Mouse (Mus musculus): Measurements from ENCODE around the gene Alyref. TPM values are rescaled to one million over a fixed set of nuclear protein-coding genes. Genes with fewer than 3 reads are reported as not detected.

The Alyref gene
- polyA plus RNA-seq, 1 experiment from 2014 or later, result 352 TPM

- no peaks in the 10 kb centered on the region for H3K27me3 ChIP-seq (replicated peaks; ENCODE audit: control insufficient read depth, insufficient read depth, low read length)
- H3K27ac ChIP-seq (ENCODE audit: low read depth, low read length), result no peak overlapping the region
- WGBS, result 83% methylated on average over 22 of the region's 22 CpGs
- no peak for DNase-seq (ENCODE audit: low spot score)
- no peak overlapping the region for H3K4me2 ChIP-seq (ENCODE audit: low read length)
- no peak for ATAC-seq
- H3K4me1 ChIP-seq (ENCODE audit: control insufficient read depth, insufficient read depth, low read length), result peaks cover 23% of the 10 kb centered on the region
- no peak overlapping the region for H3K4me3 ChIP-seq (ENCODE audit: low read depth, low read length)
- H3K9me3 ChIP-seq (replicated peaks; ENCODE audit: control insufficient read depth, low read length), result no peaks in the 10 kb centered on the region
- no peak overlapping the region for H3K9ac ChIP-seq (ENCODE audit: low read length)
- peaks cover 36% of the 10 kb centered on the region for H3K36me3 ChIP-seq (ENCODE audit: control insufficient read depth, insufficient read depth, low read length)
Measured at GRCm38 (mm10) chr11:120627468-120628300, 29.5 kb upstream of the Alyref start.

- H3K9me3 ChIP-seq (replicated peaks; ENCODE audit: control insufficient read depth, low read length), result no peaks in the 10 kb centered on the region
Measured at GRCm38 (mm10) chr11:120626785-120627467, 28.8 kb upstream of the Alyref start.

GRCm38 (mm10) chr11:120625152-120625775 lies 27.1 kb upstream of the Alyref start, which contains the start of gene Sirt7:
Gene Sirt7 (minus strand): TSS chr11:120625240.
- ATAC-seq (peak; percentile 21; the same call in 1 of the 2 replicates), DNase-seq (ENCODE audit: low spot score) (no peak)
- peak within 1 kb of the TSS; percentile 95 for H3K4me2 ChIP-seq (ENCODE audit: low read length)
- no peaks in the 10 kb centered on the region for H3K9me3 ChIP-seq (replicated peaks; ENCODE audit: control insufficient read depth, low read length)
- peak within 1 kb of the TSS; percentile 80 for H3K27ac ChIP-seq (ENCODE audit: low read depth, low read length)
- H3K4me3 ChIP-seq (ENCODE audit: low read depth, low read length), result peak within 1 kb of the TSS; percentile 98
- H3K36me3 ChIP-seq (ENCODE audit: control insufficient read depth, insufficient read depth, low read length), result peaks cover 59% of the 10 kb centered on the region
- H3K27me3 ChIP-seq (replicated peaks; ENCODE audit: control insufficient read depth, insufficient read depth, low read length), result no peaks in the 10 kb centered on the region
- peak within 1 kb of the TSS; percentile 87 for H3K9ac ChIP-seq (ENCODE audit: low read length)
- WGBS, result 24% methylated on average over 5 of the region's 5 CpGs
- peaks cover 9% of the 10 kb centered on the region for H3K4me1 ChIP-seq (ENCODE audit: control insufficient read depth, insufficient read depth, low read length)

More at GRCm38 (mm10) chr11:120626785-120627467, 28.8 kb upstream of the Alyref start:
- Histone ChIP-seq H3K4me2 (ENCODE audit: low read length) (no peak overlapping the region), H3K4me3 (ENCODE audit: low read depth, low read length) (no peak overlapping the region), H3K36me3 (ENCODE audit: control insufficient read depth, insufficient read depth, low read length) (peaks cover 43% of the 10 kb centered on the region), H3K4me1 (ENCODE audit: control insufficient read depth, insufficient read depth, low read length) (peaks cover 17% of the 10 kb centered on the region), H3K27ac (ENCODE audit: low read depth, low read length) (no peak overlapping the region), H3K9ac (ENCODE audit: low read length) (no peak overlapping the region), H3K27me3 (replicated peaks; ENCODE audit: control insufficient read depth, insufficient read depth, low read length) (no peaks in the 10 kb centered on the region)
- DNase-seq (ENCODE audit: low spot score) (no peak), ATAC-seq (no peak)
- WGBS, result 93% methylated on average over 11 of the region's 11 CpGs

- Histone ChIP-seq H3K4me3 (ENCODE audit: low read depth, low read length) (peak overlapping the region; percentile 98), H3K9ac (ENCODE audit: low read length) (peak overlapping the region; percentile 87), H3K27ac (ENCODE audit: low read depth, low read length) (peak overlapping the region; percentile 80), H3K4me1 (ENCODE audit: control insufficient read depth, insufficient read depth, low read length) (peaks cover 9% of the 10 kb centered on the region), H3K36me3 (ENCODE audit: control insufficient read depth, insufficient read depth, low read length) (peaks cover 65% of the 10 kb centered on the region), H3K4me2 (ENCODE audit: low read length) (peak overlapping the region; percentile 95), H3K27me3 (replicated peaks; ENCODE audit: control insufficient read depth, insufficient read depth, low read length) (no peaks in the 10 kb centered on the region), H3K9me3 (replicated peaks; ENCODE audit: control insufficient read depth, low read length) (no peaks in the 10 kb centered on the region)
- ATAC-seq (peak; percentile 86), DNase-seq (ENCODE audit: low spot score) (peak; percentile 93)
- WGBS, result under 1% methylated on average over 52 of the region's 53 CpGs
Measured at GRCm38 (mm10) chr11:120624680-120625111, 26.5 kb upstream of the Alyref start.

GRCm38 (mm10) chr11:120623961-120624679 lies 26.0 kb upstream of the Alyref start:
- 15% methylated on average over 27 of the region's 30 CpGs for WGBS
- peak; percentile 73 for ATAC-seq
- Histone ChIP-seq H3K27me3 (replicated peaks; ENCODE audit: control insufficient read depth, insufficient read depth, low read length) (no peaks in the 10 kb centered on the region), H3K4me3 (ENCODE audit: low read depth, low read length) (peak overlapping the region; percentile 98), H3K4me2 (ENCODE audit: low read length) (peak overlapping the region; percentile 95), H3K27ac (ENCODE audit: low read depth, low read length) (peak overlapping the region; percentile 80), H3K9me3 (replicated peaks; ENCODE audit: control insufficient read depth, low read length) (no peaks in the 10 kb centered on the region), H3K4me1 (ENCODE audit: control insufficient read depth, insufficient read depth, low read length) (peaks cover 9% of the 10 kb centered on the region), H3K9ac (ENCODE audit: low read length) (peak overlapping the region; percentile 87), H3K36me3 (ENCODE audit: control insufficient read depth, insufficient read depth, low read length) (peaks cover 63% of the 10 kb centered on the region)
- DNase-seq (ENCODE audit: low spot score), result peak; percentile 54

GRCm38 (mm10) chr11:120622805-120623204 lies 24.6 kb upstream of the Alyref start:
- Histone ChIP-seq H3K4me3 (ENCODE audit: low read depth, low read length) (no peak overlapping the region), H3K9me3 (replicated peaks; ENCODE audit: control insufficient read depth, low read length) (no peaks in the 10 kb centered on the region)

GRCm38 (mm10) chr11:120620195-120620594 lies 22.0 kb upstream of the Alyref start:
- Histone ChIP-seq H3K9me3 (replicated peaks; ENCODE audit: control insufficient read depth, low read length) (no peaks in the 10 kb centered on the region), H3K27me3 (replicated peaks; ENCODE audit: control insufficient read depth, insufficient read depth, low read length) (no peaks in the 10 kb centered on the region), H3K4me1 (ENCODE audit: control insufficient read depth, insufficient read depth, low read length) (peaks cover 15% of the 10 kb centered on the region), H3K36me3 (ENCODE audit: control insufficient read depth, insufficient read depth, low read length) (peaks cover 53% of the 10 kb centered on the region), H3K4me3 (ENCODE audit: low read depth, low read length) (no peak overlapping the region), H3K4me2 (ENCODE audit: low read length) (no peak overlapping the region), H3K9ac (ENCODE audit: low read length) (no peak overlapping the region), H3K27ac (ENCODE audit: low read depth, low read length) (no peak overlapping the region)
- ATAC-seq (no peak), DNase-seq (ENCODE audit: low spot score) (no peak)
- 93% methylated on average over 14 of the region's 14 CpGs for WGBS

More at GRCm38 (mm10) chr11:120622805-120623204, 24.6 kb upstream of the Alyref start:
- 91% methylated on average over 6 of the region's 6 CpGs for WGBS
- peaks cover 64% of the 10 kb centered on the region for H3K36me3 ChIP-seq (ENCODE audit: control insufficient read depth, insufficient read depth, low read length)
- H3K9ac ChIP-seq (ENCODE audit: low read length), result no peak overlapping the region
- H3K27me3 ChIP-seq (replicated peaks; ENCODE audit: control insufficient read depth, insufficient read depth, low read length), result no peaks in the 10 kb centered on the region
- no peak overlapping the region for H3K4me2 ChIP-seq (ENCODE audit: low read length)
- no peak for DNase-seq (ENCODE audit: low spot score)
- no peak overlapping the region for H3K27ac ChIP-seq (ENCODE audit: low read depth, low read length)
- peaks cover 9% of the 10 kb centered on the region for H3K4me1 ChIP-seq (ENCODE audit: control insufficient read depth, insufficient read depth, low read length)
- no peak for ATAC-seq

Data from forebrain, embryonic 14.5 days (tissue).